Mouse (Mus musculus): ENCODE measurements at regions not wholly inside any gene's neighbourhood (a gene's known extent, or its start where the extent isn't known, plus 50 kb on each side); places are given as distances from the start of the nearest gene placed in this dataset.

GRCm38 (mm10) chrX:43686635-43687034 lies 95.7 kb downstream of the Tex13c1 start:
- Histone ChIP-seq H3K36me3 (ENCODE audit: insufficient read depth, low read length) (no peaks in the 10 kb centered on the region), H3K27ac (no peak overlapping the region), H3K4me2 (ENCODE audit: low read length) (no peak overlapping the region), H3K9ac (ENCODE audit: low read depth, low read length) (no peak overlapping the region), H3K9me3 (replicated peaks; ENCODE audit: low read length) (no peaks in the 10 kb centered on the region), H3K4me3 (replicated peaks; ENCODE audit: low read depth, low read length) (no peak overlapping the region), H3K27me3 (ENCODE audit: insufficient read depth, low read length) (no peaks in the 10 kb centered on the region), H3K4me1 (replicated peaks; ENCODE audit: insufficient read depth, low read length) (no peaks in the 10 kb centered on the region)
- ATAC-seq (replicated peaks; ENCODE audit: low FRiP score, low read depth), result no peak
- 56% methylated on average over 4 of the region's 4 CpGs for WGBS
- peak; percentile 3 for DNase-seq (ENCODE audit: low spot score)
- no peak for TF ChIP-seq CTCF (IDR thresholded peaks at IDR 0.05; ENCODE audit: low read depth)

GRCm38 (mm10) chrX:43736838-43737237 lies 145.9 kb downstream of the Tex13c1 start:
- WGBS, result 73% methylated on average over 1 of the region's 1 CpGs
- H3K27ac ChIP-seq, result no peak overlapping the region
- H3K27me3 ChIP-seq (ENCODE audit: insufficient read depth, low read length), result no peaks in the 10 kb centered on the region
- no peak for TF ChIP-seq CTCF (IDR thresholded peaks at IDR 0.05; ENCODE audit: low read depth)
- no peak overlapping the region for H3K9ac ChIP-seq (ENCODE audit: low read depth, low read length)
- no peaks in the 10 kb centered on the region for H3K9me3 ChIP-seq (replicated peaks; ENCODE audit: low read length)
- H3K4me1 ChIP-seq (replicated peaks; ENCODE audit: insufficient read depth, low read length), result no peaks in the 10 kb centered on the region
- no peak for DNase-seq (ENCODE audit: low spot score)
- ATAC-seq (replicated peaks; ENCODE audit: low FRiP score, low read depth), result no peak
- H3K4me3 ChIP-seq (replicated peaks; ENCODE audit: low read depth, low read length), result no peak overlapping the region
- H3K4me2 ChIP-seq (ENCODE audit: low read length), result no peak overlapping the region
- no peaks in the 10 kb centered on the region for H3K36me3 ChIP-seq (ENCODE audit: insufficient read depth, low read length)

GRCm38 (mm10) chrX:43739780-43740463 lies 149.0 kb downstream of the Tex13c1 start:
- DNase-seq (ENCODE audit: low spot score), result no peak
- no peak overlapping the region for H3K27ac ChIP-seq
- H3K4me2 ChIP-seq (ENCODE audit: low read length), result no peak overlapping the region
- H3K4me3 ChIP-seq (replicated peaks; ENCODE audit: low read depth, low read length), result no peak overlapping the region
- 62% methylated on average over 4 of the region's 4 CpGs for WGBS
- no peaks in the 10 kb centered on the region for H3K27me3 ChIP-seq (ENCODE audit: insufficient read depth, low read length)
- H3K9me3 ChIP-seq (replicated peaks; ENCODE audit: low read length), result no peaks in the 10 kb centered on the region
- no peaks in the 10 kb centered on the region for H3K4me1 ChIP-seq (replicated peaks; ENCODE audit: insufficient read depth, low read length)
- no peaks in the 10 kb centered on the region for H3K36me3 ChIP-seq (ENCODE audit: insufficient read depth, low read length)
- no peak overlapping the region for H3K9ac ChIP-seq (ENCODE audit: low read depth, low read length)
- no peak for ATAC-seq (replicated peaks; ENCODE audit: low FRiP score, low read depth)
- TF ChIP-seq CTCF (IDR thresholded peaks at IDR 0.05; ENCODE audit: low read depth), result no peak
